ENCODE assay signal across 8 mouse cellular contexts in genomic region chr11:100362209-100362978, GRCm38 (mm10). TPM values are rescaled to one million over a fixed set of nuclear protein-coding genes. Genes with fewer than 3 reads are reported as not detected.
A peak's percentile ranks its signal among the peaks of the same experiment; 100 is the strongest.
DNase-seq lines count a peak whose midpoint lies in the region; ATAC-seq and TF ChIP-seq lines count a peak whose summit lies in the region.

No protein-coding gene starts in this region.

- 13% methylated on average over 8 of the region's 8 CpGs for WGBS in intestine, embryonic 14.5 days
- WGBS in midbrain, embryonic 13.5 days: 15% methylated on average over 8 of the region's 8 CpGs

- intact Hi-C loops in gastrocnemius, adult 2 months (cut with DNase I): loop anchor here (1.0 to 5.0 kb wide), 3 partner anchors 46 to 195 kb away; partner anchors contain the start of gene Klhl11
- intact Hi-C loops in left cerebral cortex, postnatal 10 days (cut with DNase I): loop anchor here (2.0 to 10.0 kb wide), 2 partner anchors 46 to 202 kb away; no protein-coding TSS in a partner anchor

- DNase-seq in ovary, postnatal 10 days (ENCODE audit: low spot score): peak; percentile 75
- DNase-seq in ovary, adult 18-20 months (ENCODE audit: low spot score): no peak
- peak; percentile 82 to 92 for DNase-seq in cerebellum, postnatal 36 days
- DNase-seq in gastrocnemius, adult 2 months: peak; percentile 79
- DNase-seq in intestine, embryonic 14.5 days (ENCODE audit: low spot score): peak; percentile 96
- DNase-seq in left cerebral cortex, postnatal 10 days (ENCODE audit: extremely low spot score in 1 of 2, low spot score in 2 of 2): peak; percentile 59 to 68
- peak; percentile 48 to 77 for DNase-seq in spleen, adult 18-20 months

- TF ChIP-seq CTCF in gastrocnemius, adult 2 months (IDR thresholded peaks at IDR 0.05): peak; percentile 91

- no peak overlapping the region for H3K4me3 ChIP-seq in gastrocnemius, adult 2 months
- H3K4me3 ChIP-seq in intestine, embryonic 14.5 days (ENCODE audit: low read depth, low read length): no peak overlapping the region
- H3K4me3 ChIP-seq in midbrain, embryonic 13.5 days (replicated peaks): no peak overlapping the region

- peaks cover 14% of the 10 kb centered on the region for H3K27me3 ChIP-seq in intestine, embryonic 14.5 days (replicated peaks; ENCODE audit: control insufficient read depth, insufficient read depth, low read length)
- peaks cover 19% of the 10 kb centered on the region for H3K27me3 ChIP-seq in midbrain, embryonic 13.5 days

- ATAC-seq in intestine, embryonic 14.5 days (replicated peaks; ENCODE audit: low FRiP score, low TSS enrichment, low read depth): peak; percentile 61
- ATAC-seq in midbrain, embryonic 13.5 days: peak; percentile 84

- no peak overlapping the region; the same call in 1 of the 2 replicates for H3K27ac ChIP-seq in gastrocnemius, adult 2 months
- no peak overlapping the region for H3K27ac ChIP-seq in intestine, embryonic 14.5 days (ENCODE audit: low read depth)
- H3K27ac ChIP-seq in midbrain, embryonic 13.5 days: no peak overlapping the region; the same call in 1 of the 2 replicates

- H3K4me1 ChIP-seq in intestine, embryonic 14.5 days (replicated peaks; ENCODE audit: control insufficient read depth, insufficient read depth, low read length): 0 out of 2 replicates have a peak, but pooled peaks cover 3% of the 10 kb centered on the region
- peaks cover 5% of the 10 kb centered on the region for H3K4me1 ChIP-seq in midbrain, embryonic 13.5 days (replicated peaks)

- H3K36me3 ChIP-seq in intestine, embryonic 14.5 days (ENCODE audit: control insufficient read depth, insufficient read depth, low read length): no peaks in the 10 kb centered on the region
- H3K36me3 ChIP-seq in midbrain, embryonic 13.5 days: no peaks in the 10 kb centered on the region

- H3K9ac ChIP-seq in intestine, embryonic 14.5 days (ENCODE audit: low read length): no peak overlapping the region
- no peak overlapping the region for H3K9ac ChIP-seq in midbrain, embryonic 13.5 days (replicated peaks)

- H3K4me2 ChIP-seq in intestine, embryonic 14.5 days (ENCODE audit: low read length): no peak overlapping the region
- no peak overlapping the region for H3K4me2 ChIP-seq in midbrain, embryonic 13.5 days (replicated peaks)

- no peaks in the 10 kb centered on the region for H3K9me3 ChIP-seq in intestine, embryonic 14.5 days (ENCODE audit: control insufficient read depth, low read length)
- no peaks in the 10 kb centered on the region for H3K9me3 ChIP-seq in midbrain, embryonic 13.5 days

RNA-seq across cellular contexts. Expression of gene Hap1, which starts 6.5 kb away (rescaled TPM):
- under 1 TPM in 1 of 2 experiments, not detected in 1; 0.14 TPM for total RNA-seq in gastrocnemius, adult 2 months (2021)
- polyA plus RNA-seq in intestine, embryonic 14.5 days (2014; fragmentation: Nextera tagmentation; extraction: Ambion mirVana): 10.2 and 11.1 TPM in 2 replicates
- 100 to 1,000 TPM; 109 to 139 TPM for total RNA-seq in left cerebral cortex, postnatal 10 days (2021)
- 137 and 168 TPM in 2 replicates for polyA plus RNA-seq in midbrain, embryonic 13.5 days (2015; fragmentation: Nextera tagmentation; extraction: Ambion mirVana)

RNA-seq across cellular contexts. Expression of gene Gast, which starts 28.2 kb away (rescaled TPM):
- not detected for total RNA-seq in gastrocnemius, adult 2 months (2021)
- polyA plus RNA-seq in intestine, embryonic 14.5 days (2014; fragmentation: Nextera tagmentation; extraction: Ambion mirVana): 3.2 TPM in 1 of 2 replicates, not detected in the other
- total RNA-seq in left cerebral cortex, postnatal 10 days (2021): not detected
- 1.2 and 2.5 TPM in 2 replicates for polyA plus RNA-seq in midbrain, embryonic 13.5 days (2015; fragmentation: Nextera tagmentation; extraction: Ambion mirVana)

RNA-seq across cellular contexts. Expression of gene Jup, which starts 35.2 kb away (rescaled TPM):
- total RNA-seq in gastrocnemius, adult 2 months (2021): 100 to 1,000 TPM in 1 of 2 experiments, 10 to 100 TPM in 1; 68.6 to 104 TPM
- 93.4 and 106 TPM in 2 replicates for polyA plus RNA-seq in intestine, embryonic 14.5 days (2014; fragmentation: Nextera tagmentation; extraction: Ambion mirVana)
- total RNA-seq in left cerebral cortex, postnatal 10 days (2021): 10 to 100 TPM; 46.3 to 49.9 TPM
- 69.2 and 70.5 TPM in 2 replicates for polyA plus RNA-seq in midbrain, embryonic 13.5 days (2015; fragmentation: Nextera tagmentation; extraction: Ambion mirVana)

RNA-seq across cellular contexts. Expression of gene Eif1, which starts 42.7 kb away (rescaled TPM):
- total RNA-seq in gastrocnemius, adult 2 months (2021): 1,000 to 10,000 TPM; 1,442 to 1,567 TPM
- polyA plus RNA-seq in intestine, embryonic 14.5 days (2014; fragmentation: Nextera tagmentation; extraction: Ambion mirVana): 1,995 and 2,009 TPM in 2 replicates
- 100 to 1,000 TPM; 770 to 774 TPM for total RNA-seq in left cerebral cortex, postnatal 10 days (2021)
- 1,443 and 1,564 TPM in 2 replicates for polyA plus RNA-seq in midbrain, embryonic 13.5 days (2015; fragmentation: Nextera tagmentation; extraction: Ambion mirVana)

RNA-seq across cellular contexts. Expression of gene P3h4, which starts 52.2 kb away (rescaled TPM):
- 1 to 10 TPM; 2.0 to 4.6 TPM for total RNA-seq in gastrocnemius, adult 2 months (2021)
- polyA plus RNA-seq in intestine, embryonic 14.5 days (2014; fragmentation: Nextera tagmentation; extraction: Ambion mirVana): 54.8 and 55.3 TPM in 2 replicates
- 1 to 10 TPM; 6.7 to 7.1 TPM for total RNA-seq in left cerebral cortex, postnatal 10 days (2021)
- polyA plus RNA-seq in midbrain, embryonic 13.5 days (2015; fragmentation: Nextera tagmentation; extraction: Ambion mirVana): 13.7 and 16.8 TPM in 2 replicates

Comparison
In these comparisons a context has a peak if more than half of its experiments do, and no peak if none do; other contexts are left out.
1. RNA of gene Hap1, which starts 6.5 kb away (total RNA-seq): 109 to 139 TPM in left cerebral cortex, postnatal 10 days; 0.14 TPM in gastrocnemius, adult 2 months; every median in the first group is over 10 times any median in the second.